Mouse (Mus musculus) heart, embryonic 10.5 days (tissue): Measurements from ENCODE around the gene Tmbim6. TPM values are rescaled to one million over a fixed set of nuclear protein-coding genes. Genes with fewer than 3 reads are reported as not detected.
A peak's percentile ranks its signal among the peaks of the same experiment; 100 is the strongest.

Experiments used
- DNase-seq: peaks from one replicate; pipeline ENCODE4 v3.0.0-alpha.2; 2017; ENCODE audit warnings: low spot score
- H3K27ac ChIP-seq: fragments of 300-500 bp; sonication (generic); 2 replicates; pipeline ENCODE4 v1.5.1; 2016; ENCODE audit warnings: mild to moderate bottlenecking
- H3K27me3 ChIP-seq: fragments of 300-500 bp; sonication (generic); 2 replicates; pipeline ENCODE4 v1.6.1; 2016; ENCODE audit warnings: mild to moderate bottlenecking; ENCODE audit not compliant: poor library complexity, insufficient read depth, severe bottlenecking
- H3K36me3 ChIP-seq: fragments of 300-500 bp; sonication (generic); 2 replicates; pipeline ENCODE4 v1.6.1; 2016; ENCODE audit warnings: mild to moderate bottlenecking, moderate library complexity
- H3K4me1 ChIP-seq: fragments of 300-500 bp; sonication (generic); 2 replicates; pipeline ENCODE4 v1.6.1; 2016; ENCODE audit warnings: mild to moderate bottlenecking
- H3K4me3 ChIP-seq: fragments of 300-500 bp; sonication (generic); 2 replicates; pipeline ENCODE4 v1.5.1; 2016; ENCODE audit warnings: mild to moderate bottlenecking, moderate library complexity
- H3K9me3 ChIP-seq: fragments of 300-500 bp; sonication (generic); 2 replicates; pipeline ENCODE4 v1.6.1; 2016; ENCODE audit warnings: mild to moderate bottlenecking, moderate library complexity
- WGBS: fragments of 180-500 bp; shearing (Covaris S2); methylation state at CpG from one replicate; pipeline ENCODE4 v1.1.7; 2016; 5-methylcytosine and 5-hydroxymethylcytosine counted together
- polyA plus RNA-seq: library from polyadenylated mRNA; unstranded; fragments of >200 nt; fragmentation: Nextera tagmentation; extraction: Ambion mirVana; gene quantifications from 2 replicates; pipeline ENCODE4 v1.2.1, GENCODE M21; 2016

The Tmbim6 gene
- polyA plus RNA-seq, 1 experiment from 2014 or later, result 308 TPM

- H3K4me1 ChIP-seq, result peaks cover 34% of the 10 kb centered on the region
- H3K36me3 ChIP-seq, result no peaks in the 10 kb centered on the region
- H3K27me3 ChIP-seq, result no peaks in the 10 kb centered on the region
- H3K27ac ChIP-seq, result no peak overlapping the region
- no peak overlapping the region for H3K4me3 ChIP-seq
- 49% methylated on average over 7 of the region's 7 CpGs for WGBS
- no peak for DNase-seq
- no peaks in the 10 kb centered on the region for H3K9me3 ChIP-seq
These were observed 1.9 kb upstream of the Tmbim6 start for GRCm38 (mm10) chr15:99390472-99391401.

- 84% methylated on average over 6 of the region's 6 CpGs for WGBS
- no peaks in the 10 kb centered on the region for H3K36me3 ChIP-seq
- no peaks in the 10 kb centered on the region for H3K27me3 ChIP-seq
- H3K4me3 ChIP-seq, result peak overlapping the region; percentile 96
- no peaks in the 10 kb centered on the region for H3K9me3 ChIP-seq
- H3K4me1 ChIP-seq, result peaks cover 46% of the 10 kb centered on the region
- H3K27ac ChIP-seq, result peak overlapping the region; percentile 95
- no peak for DNase-seq
These were observed 707 bp upstream of the Tmbim6 start for GRCm38 (mm10) chr15:99391975-99392374.

- Histone ChIP-seq H3K4me1 (peaks cover 55% of the 10 kb centered on the region), H3K27ac (peak overlapping the region; percentile 95), H3K4me3 (peak overlapping the region; percentile 96), H3K27me3 (no peaks in the 10 kb centered on the region), H3K36me3 (no peaks in the 10 kb centered on the region), H3K9me3 (no peaks in the 10 kb centered on the region)
- WGBS, result 7% methylated on average over 24 of the region's 24 CpGs
- DNase-seq, result peak; percentile 87
These were observed 937 bp downstream of the Tmbim6 start for GRCm38 (mm10) chr15:99393386-99394252.

- Histone ChIP-seq H3K4me1 (peaks cover 67% of the 10 kb centered on the region), H3K36me3 (0 out of 2 replicates have a peak, but pooled peaks cover 6% of the 10 kb centered on the region), H3K4me3 (no peak overlapping the region), H3K27me3 (no peaks in the 10 kb centered on the region), H3K9me3 (no peaks in the 10 kb centered on the region), H3K27ac (no peak overlapping the region; the same call in 1 of the 2 replicates)
- 47% methylated on average over 1 of the region's 1 CpGs for WGBS
- no peak for DNase-seq
These were observed 3.8 kb downstream of the Tmbim6 start for GRCm38 (mm10) chr15:99396462-99396861.

GRCm38 (mm10) chr15:99396875-99397274, 4.2 kb downstream of the Tmbim6 start:
- H3K4me1 ChIP-seq, result peaks cover 63% of the 10 kb centered on the region
- H3K27me3 ChIP-seq, result no peaks in the 10 kb centered on the region
- H3K36me3 ChIP-seq, result peaks cover 9% of the 10 kb centered on the region
- 69% methylated on average over 4 of the region's 4 CpGs for WGBS
- no peaks in the 10 kb centered on the region for H3K9me3 ChIP-seq
- H3K4me3 ChIP-seq, result no peak overlapping the region
- no peak for DNase-seq
- H3K27ac ChIP-seq, result no peak overlapping the region

- Histone ChIP-seq H3K27ac (no peak overlapping the region), H3K4me1 (peaks cover 57% of the 10 kb centered on the region), H3K27me3 (no peaks in the 10 kb centered on the region), H3K36me3 (peaks cover 17% of the 10 kb centered on the region), H3K4me3 (no peak overlapping the region), H3K9me3 (no peaks in the 10 kb centered on the region)
- WGBS, result 78% methylated on average over 2 of the region's 2 CpGs
- no peak for DNase-seq
These were observed 4.9 kb downstream of the Tmbim6 start for GRCm38 (mm10) chr15:99397622-99398021.

GRCm38 (mm10) chr15:99399503-99400245, 7.0 kb downstream of the Tmbim6 start:
- peaks cover 37% of the 10 kb centered on the region for H3K36me3 ChIP-seq
- H3K27ac ChIP-seq, result peak overlapping the region; percentile 29; the same call in 1 of the 2 replicates
- peaks cover 46% of the 10 kb centered on the region for H3K4me1 ChIP-seq
- no peaks in the 10 kb centered on the region for H3K27me3 ChIP-seq
- H3K9me3 ChIP-seq, result no peaks in the 10 kb centered on the region
- H3K4me3 ChIP-seq, result no peak overlapping the region
- WGBS, result 69% methylated on average over 15 of the region's 15 CpGs
- DNase-seq, result no peak

- WGBS, result 77% methylated on average over 6 of the region's 6 CpGs
- no peak overlapping the region for H3K27ac ChIP-seq
- H3K36me3 ChIP-seq, result peaks cover 46% of the 10 kb centered on the region
- no peaks in the 10 kb centered on the region for H3K9me3 ChIP-seq
- peaks cover 37% of the 10 kb centered on the region for H3K4me1 ChIP-seq
- H3K4me3 ChIP-seq, result no peak overlapping the region
- no peak for DNase-seq
- no peaks in the 10 kb centered on the region for H3K27me3 ChIP-seq
These were observed 7.9 kb downstream of the Tmbim6 start for GRCm38 (mm10) chr15:99400602-99401001.

- Histone ChIP-seq H3K36me3 (peaks cover 74% of the 10 kb centered on the region), H3K27me3 (no peaks in the 10 kb centered on the region), H3K4me1 (peaks cover 21% of the 10 kb centered on the region), H3K9me3 (no peaks in the 10 kb centered on the region), H3K27ac (no peak overlapping the region), H3K4me3 (no peak overlapping the region)
- WGBS, result 89% methylated on average over 12 of the region's 12 CpGs
- DNase-seq, result no peak
These were observed 10.6 kb downstream of the Tmbim6 start for GRCm38 (mm10) chr15:99403159-99403889.

GRCm38 (mm10) chr15:99405150-99405549, 12.5 kb downstream of the Tmbim6 start:
- no peak for DNase-seq
- Histone ChIP-seq H3K27ac (no peak overlapping the region), H3K9me3 (no peaks in the 10 kb centered on the region), H3K36me3 (peaks cover 86% of the 10 kb centered on the region), H3K27me3 (no peaks in the 10 kb centered on the region), H3K4me1 (peaks cover 4% of the 10 kb centered on the region), H3K4me3 (no peak overlapping the region)
- WGBS, result 83% methylated on average over 9 of the region's 9 CpGs

GRCm38 (mm10) chr15:99406986-99407570, 14.4 kb downstream of the Tmbim6 start:
- Histone ChIP-seq H3K4me3 (no peak overlapping the region), H3K9me3 (no peaks in the 10 kb centered on the region), H3K27ac (no peak overlapping the region), H3K36me3 (peaks cover 81% of the 10 kb centered on the region), H3K4me1 (peaks cover 6% of the 10 kb centered on the region), H3K27me3 (no peaks in the 10 kb centered on the region)
- WGBS, result 91% methylated on average over 15 of the region's 15 CpGs
- DNase-seq, result no peak
